Mouse (Mus musculus): Measurements from ENCODE around the gene Ckap2. TPM values are rescaled to one million over a fixed set of nuclear protein-coding genes. Genes with fewer than 3 reads are reported as not detected.

The Ckap2 gene
- polyA plus RNA-seq (2015; fragmentation: Illumina TruSeq; extraction: RNeasy Lipid Tissue Mini Kit (QIAGEN cat#74804); ENCODE audit: low read depth, low replicate concordance), result 1.5 TPM

GRCm38 (mm10) chr8:22185431-22186397 is at the start of gene Ckap2:
Gene Ckap2 (minus strand): TSS chr8:22185819.

GRCm38 (mm10) chr8:22227061-22227877 is 41.6 kb upstream of the Ckap2 start, which contains the start of gene Thsd1:
Gene Thsd1 (plus strand): TSS chr8:22227313.

GRCm38 (mm10) chr8:22192660-22193431 is 7.2 kb upstream of the Ckap2 start, which contains the start of gene Vps36:
Gene Vps36 (plus strand): TSS chr8:22192809.

GRCm38 (mm10) chr8:22166080-22166603 is 19.5 kb downstream of the Ckap2 start, which contains the start of gene Nek3:
Gene Nek3 (minus strand): TSS chr8:22166435.

GRCm38 (mm10) chr8:22124220-22125152 is 61.1 kb downstream of the Ckap2 start, which contains the start of gene Nek5:
Gene Nek5 (minus strand): TSS chr8:22125053.

Other genes with a start within 250 kb of the Ckap2 start
- not detected for gene Defb35, start 247.5 kb downstream of the Ckap2 start, polyA plus RNA-seq (2015; fragmentation: Illumina TruSeq; extraction: RNeasy Lipid Tissue Mini Kit (QIAGEN cat#74804); ENCODE audit: low read depth, low replicate concordance)
- not detected for gene Defb13, start 239.1 kb downstream of the Ckap2 start, polyA plus RNA-seq (2015; fragmentation: Illumina TruSeq; extraction: RNeasy Lipid Tissue Mini Kit (QIAGEN cat#74804); ENCODE audit: low read depth, low replicate concordance)
- gene Fam90a1a, start 227.1 kb downstream of the Ckap2 start, polyA plus RNA-seq (2015; fragmentation: Illumina TruSeq; extraction: RNeasy Lipid Tissue Mini Kit (QIAGEN cat#74804); ENCODE audit: low read depth, low replicate concordance), result not detected
- not detected for gene Ccdc70, start 216.0 kb downstream of the Ckap2 start, polyA plus RNA-seq (2015; fragmentation: Illumina TruSeq; extraction: RNeasy Lipid Tissue Mini Kit (QIAGEN cat#74804); ENCODE audit: low read depth, low replicate concordance)
- gene Atp7b, start 125.5 kb downstream of the Ckap2 start, polyA plus RNA-seq (2015; fragmentation: Illumina TruSeq; extraction: RNeasy Lipid Tissue Mini Kit (QIAGEN cat#74804); ENCODE audit: low read depth, low replicate concordance), result 1.2 TPM
- gene Alg11, start 125.1 kb downstream of the Ckap2 start, polyA plus RNA-seq (2015; fragmentation: Illumina TruSeq; extraction: RNeasy Lipid Tissue Mini Kit (QIAGEN cat#74804); ENCODE audit: low read depth, low replicate concordance), result 27.2 TPM
- 0.58 TPM for gene Nek5, start 60.8 kb downstream of the Ckap2 start, polyA plus RNA-seq (2015; fragmentation: Illumina TruSeq; extraction: RNeasy Lipid Tissue Mini Kit (QIAGEN cat#74804); ENCODE audit: low read depth, low replicate concordance)
- gene Nek3, start 19.4 kb downstream of the Ckap2 start, polyA plus RNA-seq (2015; fragmentation: Illumina TruSeq; extraction: RNeasy Lipid Tissue Mini Kit (QIAGEN cat#74804); ENCODE audit: low read depth, low replicate concordance), result 2.5 TPM
- 18.4 TPM for gene Vps36, start 7.0 kb upstream of the Ckap2 start, polyA plus RNA-seq (2015; fragmentation: Illumina TruSeq; extraction: RNeasy Lipid Tissue Mini Kit (QIAGEN cat#74804); ENCODE audit: low read depth, low replicate concordance)
- 3.2 TPM for gene Thsd1, start 41.5 kb upstream of the Ckap2 start, polyA plus RNA-seq (2015; fragmentation: Illumina TruSeq; extraction: RNeasy Lipid Tissue Mini Kit (QIAGEN cat#74804); ENCODE audit: low read depth, low replicate concordance)
- gene Tpte, start 97.6 kb upstream of the Ckap2 start, polyA plus RNA-seq (2015; fragmentation: Illumina TruSeq; extraction: RNeasy Lipid Tissue Mini Kit (QIAGEN cat#74804); ENCODE audit: low read depth, low replicate concordance), result not detected
- gene Slc25a15, start 212.8 kb upstream of the Ckap2 start, polyA plus RNA-seq (2015; fragmentation: Illumina TruSeq; extraction: RNeasy Lipid Tissue Mini Kit (QIAGEN cat#74804); ENCODE audit: low read depth, low replicate concordance), result 11.6 TPM
- gene Mrps31, start 225.5 kb upstream of the Ckap2 start, polyA plus RNA-seq (2015; fragmentation: Illumina TruSeq; extraction: RNeasy Lipid Tissue Mini Kit (QIAGEN cat#74804); ENCODE audit: low read depth, low replicate concordance), result 33.2 TPM

Measured in brain, adult 10 weeks (tissue).